Mouse (Mus musculus) CH12.LX (cell line): ENCODE measurements at regions not wholly inside any gene's neighbourhood (a gene's known extent, or its start where the extent isn't known, plus 50 kb on each side); places are given as distances from the start of the nearest gene placed in this dataset.

ENCODE experiments used
- DNase-seq: peaks from one replicate; pipeline ENCODE4 v3.0.0-alpha.2; 2013; ENCODE audit errors: extremely low read depth
- H3K27ac ChIP-seq: 2 replicates; pipeline ENCODE4 v1.5.1; 2012; ENCODE audit warnings: low read depth, mild to moderate bottlenecking, control low read depth, moderate library complexity; ENCODE audit not compliant: insufficient read depth
- H3K27me3 ChIP-seq: replicated peaks from 2 replicates; pipeline ENCODE3; 2012; ENCODE audit warnings: inconsistent platforms
- H3K36me3 ChIP-seq, 2 experiments: replicated peaks in 1 of 2; 2 replicates each; pipeline versions ENCODE3 to v1.6.1; 2012; ENCODE audit warnings: inconsistent platforms in 1 of 2, low read length in 1 of 2, mild to moderate bottlenecking in 1 of 2, mixed read lengths in 1 of 2, moderate library complexity in 1 of 2; ENCODE audit not compliant: control insufficient read depth in 1 of 2, insufficient read depth in 1 of 2
- H3K4me1 ChIP-seq, 2 experiments: 2 replicates each; pipeline ENCODE4 v1.6.1; 2012; ENCODE audit warnings: inconsistent platforms in 1 of 2, moderate library complexity in 1 of 2; ENCODE audit not compliant: insufficient read depth in 2 of 2, control insufficient read depth in 1 of 2
- H3K4me2 ChIP-seq: 2 replicates; pipeline ENCODE4 v1.6.1; 2012; ENCODE audit warnings: low read depth, mild to moderate bottlenecking, control low read depth; ENCODE audit not compliant: poor library complexity, insufficient read depth, severe bottlenecking
- H3K4me3 ChIP-seq, 3 experiments: fragments of 150-350 bp in 1 of 3; sonication (generic) in 1 of 3; replicated peaks in 1 of 3; 2 replicates each; pipeline versions ENCODE3 to v1.5.1; 2011 to 2012; ENCODE audit warnings: low read depth in 2 of 3, low read length in 2 of 3, mild to moderate bottlenecking in 2 of 3, moderate library complexity in 2 of 3, control low read depth in 1 of 3, improper control_type of control experiment in 1 of 3, inconsistent platforms in 1 of 3, mixed read lengths in 1 of 3; ENCODE audit not compliant: poor library complexity in 1 of 3
- H3K79me2 ChIP-seq: replicated peaks from 2 replicates; pipeline ENCODE4 v1.6.1; 2012; ENCODE audit warnings: mild to moderate bottlenecking, moderate library complexity; ENCODE audit not compliant: control insufficient read depth, poor library complexity, insufficient read depth, severe bottlenecking; ENCODE audit errors: extremely low read depth
- H3K9ac ChIP-seq: 2 replicates; pipeline ENCODE4 v1.6.1; 2012; ENCODE audit warnings: low read depth, mild to moderate bottlenecking, control low read depth, moderate library complexity; ENCODE audit not compliant: insufficient read depth
- H3K9me3 ChIP-seq: replicated peaks from 2 replicates; pipeline ENCODE3; 2012; ENCODE audit warnings: low read length, inconsistent platforms, mixed read lengths
- CHD1 ChIP-seq: IDR thresholded peaks from 2 replicates; pipeline ENCODE4 v1.6.1; 2012; ENCODE audit warnings: low read depth, low read length, improper control_type of control experiment, inconsistent platforms
- CHD2 ChIP-seq: IDR thresholded peaks from 2 replicates; pipeline ENCODE4 v1.6.1; 2011; ENCODE audit warnings: low read length, improper control_type of control experiment
- E2F4 ChIP-seq: IDR thresholded peaks from 2 replicates; pipeline ENCODE4 v1.6.1; 2011; ENCODE audit warnings: low read depth, low read length, improper control_type of control experiment; ENCODE audit not compliant: insufficient replicate concordance
- ELF1 ChIP-seq: IDR thresholded peaks from 2 replicates; pipeline ENCODE4 v1.6.1; 2014; ENCODE audit warnings: low read depth, mild to moderate bottlenecking, inconsistent platforms, low read length, improper control_type of control experiment
- EP300 ChIP-seq: IDR thresholded peaks from 2 replicates; pipeline ENCODE4 v1.6.1; 2011; ENCODE audit warnings: low read length, improper control_type of control experiment
- ETS1 ChIP-seq: conservative IDR thresholded peaks from 2 replicates; pipeline ENCODE4 v1.6.1; 2012; ENCODE audit warnings: low read depth, mild to moderate bottlenecking, inconsistent platforms, low read length, improper control_type of control experiment, moderate library complexity
- HCFC1 ChIP-seq: IDR thresholded peaks from 2 replicates; pipeline ENCODE4 v1.6.1; 2012; ENCODE audit warnings: low read depth, mild to moderate bottlenecking, inconsistent platforms, low read length, improper control_type of control experiment
- JUN ChIP-seq: IDR thresholded peaks from 2 replicates; pipeline ENCODE4 v1.6.1; 2011; ENCODE audit warnings: low read depth, mild to moderate bottlenecking, low read length, improper control_type of control experiment, moderate library complexity; ENCODE audit not compliant: insufficient read depth
- JUND ChIP-seq: conservative IDR thresholded peaks from 2 replicates; pipeline ENCODE4 v1.6.1; 2011; ENCODE audit warnings: low read depth, low read length, improper control_type of control experiment
- KAT2A ChIP-seq: IDR thresholded peaks from 2 replicates; pipeline ENCODE4 v1.6.1; 2012; ENCODE audit warnings: low read length, improper control_type of control experiment, inconsistent platforms; ENCODE audit not compliant: insufficient replicate concordance
- MEF2A ChIP-seq: IDR thresholded peaks from 2 replicates; pipeline ENCODE4 v1.6.1; 2014; ENCODE audit warnings: low read depth, mild to moderate bottlenecking, inconsistent platforms, low read length, improper control_type of control experiment, borderline replicate concordance
- MXI1 ChIP-seq: IDR thresholded peaks from 2 replicates; pipeline ENCODE4 v1.6.1; 2011; ENCODE audit warnings: mild to moderate bottlenecking, low read depth, low read length, improper control_type of control experiment
- MYC ChIP-seq: IDR thresholded peaks from 2 replicates; pipeline ENCODE4 v1.6.1; 2011; ENCODE audit warnings: low read depth, mild to moderate bottlenecking, improper control_type of control experiment, low read length
- PAX5 ChIP-seq: IDR thresholded peaks from 2 replicates; pipeline ENCODE4 v1.6.1; 2012; ENCODE audit warnings: low read length, inconsistent platforms, mixed read lengths
- POLR2AphosphoS2 ChIP-seq: IDR thresholded peaks from 2 replicates; pipeline ENCODE4 v1.6.1; 2011; ENCODE audit warnings: low read depth, low read length, improper control_type of control experiment
- SMC3 ChIP-seq: IDR thresholded peaks from 2 replicates; pipeline ENCODE4 v1.6.1; 2011; ENCODE audit warnings: low read depth, low read length, improper control_type of control experiment
- TCF12 ChIP-seq: IDR thresholded peaks from 2 replicates; pipeline ENCODE4 v1.6.1; 2014; ENCODE audit warnings: low read depth, mild to moderate bottlenecking, inconsistent platforms, low read length, improper control_type of control experiment
- USF1 ChIP-seq: IDR thresholded peaks from 2 replicates; pipeline ENCODE4 v1.6.1; 2014; ENCODE audit warnings: low read depth, mild to moderate bottlenecking, inconsistent platforms, low read length, improper control_type of control experiment
- USF2 ChIP-seq: conservative IDR thresholded peaks from 2 replicates; pipeline ENCODE4 v1.6.1; 2011; ENCODE audit warnings: low read depth, low read length, improper control_type of control experiment
- ZC3H11A ChIP-seq: IDR thresholded peaks from 2 replicates; pipeline ENCODE4 v1.6.1; 2012; ENCODE audit warnings: low read depth, mild to moderate bottlenecking, inconsistent platforms, low read length, improper control_type of control experiment
- ZKSCAN1 ChIP-seq: IDR thresholded peaks from 2 replicates; pipeline ENCODE4 v1.6.1; 2012; ENCODE audit warnings: low read depth, inconsistent platforms, low read length, improper control_type of control experiment, borderline replicate concordance
- ZMIZ1 ChIP-seq: IDR thresholded peaks from 2 replicates; pipeline ENCODE4 v1.6.1; 2012; ENCODE audit warnings: low read depth, mild to moderate bottlenecking, inconsistent platforms, low read length, improper control_type of control experiment
- dilution Hi-C: fragments of 300-500 bp; cut with MboI; formaldehyde crosslinking; loops from 2 replicates; pipeline ENCODE4 v1.14.3; 2020; ENCODE audit warnings: low sequenced_read_pairs; ENCODE audit not compliant: extremely low pct_unique_long_range_greater_than_20kb, extremely low pct_ligation_motif_present
- in situ Hi-C: fragments of 300-500 bp; cut with MboI; formaldehyde crosslinking; loops from 3 replicates; pipeline ENCODE4 v1.14.3; 2019; ENCODE audit warnings: low sequenced_read_pairs, low pct_ligation_motif_present, low pct_unique_long_range_greater_than_20kb, mixed read lengths

DNA sequence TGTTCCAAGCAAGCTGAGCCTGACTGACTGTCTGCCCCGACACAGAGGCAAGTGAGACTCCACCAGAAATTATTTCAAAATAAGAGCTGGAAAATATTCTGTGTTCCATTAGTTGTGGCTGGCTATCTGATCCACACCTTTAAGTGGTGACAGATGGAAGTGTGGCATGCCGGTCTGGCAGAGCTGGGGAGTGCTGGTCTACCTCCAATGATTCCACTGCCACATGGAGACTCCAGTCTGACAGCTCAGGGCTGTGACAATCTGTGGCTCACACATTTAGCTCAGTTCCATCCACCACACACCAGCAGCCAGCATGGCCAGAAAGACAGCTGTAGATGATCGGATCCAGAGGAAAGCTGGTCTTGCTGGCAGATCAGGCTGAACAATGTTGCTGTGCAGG is 175.3 kb upstream of the Eef2kmt start:
- Histone ChIP-seq H3K27me3 (peaks cover 37% of the 10 kb centered on the region), H3K4me2 (no peak overlapping the region), H3K36me3 (no peaks in the 10 kb centered on the region), H3K4me1 (peaks cover 5 to 25% of the 10 kb centered on the region in 2 experiments; a peak in 3 of 4 replicates), H3K9me3 (no peaks in the 10 kb centered on the region)
- no peak for TF ChIP-seq HCFC1
- TF ChIP-seq TCF12: no peak
- no peak for TF ChIP-seq MYC
- TF ChIP-seq, all 38 proteins: peak for 0
- in situ Hi-C loops (no loop called here), dilution Hi-C loops (no loop called here)
- Histone ChIP-seq H3K9ac (no peak overlapping the region), H3K27ac (no peak overlapping the region), H3K4me3 (no peak overlapping the region), H3K79me2 (no peaks in the 10 kb centered on the region)
- no peak for DNase-seq

DNA sequence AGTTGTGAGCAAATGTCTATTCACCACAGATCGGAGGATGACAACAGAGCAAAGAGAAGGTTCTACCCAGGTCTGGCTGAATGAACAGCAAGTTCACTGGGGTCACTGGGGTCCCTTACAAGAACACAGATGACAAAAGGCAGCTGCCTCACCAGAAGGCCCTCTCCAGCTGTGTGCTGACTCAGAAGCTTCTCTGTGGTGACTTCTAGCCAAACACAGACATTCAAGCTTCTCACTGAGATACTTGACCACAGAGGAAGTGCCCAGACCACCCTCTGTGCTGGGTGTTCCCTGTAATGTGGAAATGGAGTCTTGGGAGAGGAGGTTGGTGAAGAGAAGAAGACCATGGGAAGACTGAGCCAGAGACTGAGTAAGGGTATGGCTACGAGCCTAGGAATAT is 173.7 kb upstream of the Eef2kmt start:
- TF ChIP-seq CHD1 (no peak), KAT2A (no peak), ZMIZ1 (no peak), ETS1 (peak; percentile 22; the same call in 1 of the 2 replicates)
- in situ Hi-C loops (no loop called here), dilution Hi-C loops (no loop called here)
- H3K4me1 ChIP-seq: peaks cover 8 to 33% of the 10 kb centered on the region in 2 experiments; a peak in 3 of 4 replicates
- no peaks in the 10 kb centered on the region for H3K79me2 ChIP-seq
- no peaks in the 10 kb centered on the region for H3K9me3 ChIP-seq
- H3K9ac ChIP-seq: no peak overlapping the region
- no peak overlapping the region for H3K27ac ChIP-seq
- no peaks in the 10 kb centered on the region for H3K36me3 ChIP-seq
- DNase-seq: peak; percentile 42
- no peak overlapping the region for H3K4me2 ChIP-seq
- peaks cover 24% of the 10 kb centered on the region for H3K27me3 ChIP-seq
- no peak overlapping the region for H3K4me3 ChIP-seq

DNA sequence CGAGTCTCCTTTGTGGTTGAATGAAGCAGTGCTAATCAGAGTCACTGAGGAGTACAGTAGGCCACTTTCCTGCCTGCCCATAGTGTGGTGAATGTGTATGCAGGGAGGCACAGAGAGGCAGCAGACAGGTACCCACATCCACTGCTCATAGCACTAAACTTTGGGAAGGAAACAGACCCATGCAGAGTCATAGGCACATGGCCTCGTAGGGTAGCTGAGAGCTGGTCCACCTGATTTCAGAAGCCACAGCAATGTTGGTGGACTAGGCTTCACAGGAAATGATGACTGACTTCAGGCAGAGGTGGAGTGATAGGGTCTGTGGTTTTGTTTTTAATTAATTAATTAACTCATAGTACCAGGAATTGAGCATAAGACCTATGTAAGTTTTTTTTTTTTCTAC is 170.1 kb upstream of the Eef2kmt start:
- no peak overlapping the region for H3K9ac ChIP-seq
- no peaks in the 10 kb centered on the region for H3K79me2 ChIP-seq
- H3K4me1 ChIP-seq: peaks cover 4 to 21% of the 10 kb centered on the region in 2 experiments; a peak in 3 of 4 replicates
- no peak overlapping the region for H3K4me2 ChIP-seq
- peaks cover 9% of the 10 kb centered on the region for H3K27me3 ChIP-seq
- no peak overlapping the region for H3K4me3 ChIP-seq
- dilution Hi-C loops (no loop called here), in situ Hi-C loops (no loop called here)
- H3K9me3 ChIP-seq: no peaks in the 10 kb centered on the region
- DNase-seq: no peak
- H3K27ac ChIP-seq: no peak overlapping the region
- no peaks in the 10 kb centered on the region for H3K36me3 ChIP-seq
- TF ChIP-seq CHD2 (no peak), SMC3 (no peak), USF1 (no peak), E2F4 (no peak), ETS1 (no peak), USF2 (no peak), PAX5 (no peak), POLR2AphosphoS2 (no peak), JUN (no peak), MYC (no peak), EP300 (no peak), JUND (no peak), ZKSCAN1 (no peak), ZC3H11A (no peak), MXI1 (no peak), MEF2A (no peak), ELF1 (no peak), KAT2A (no peak)
